Mouse (Mus musculus) heart, embryonic 13.5 days (tissue): ENCODE data around the gene Sash1. TPM values are rescaled to one million over a fixed set of nuclear protein-coding genes. Genes with fewer than 3 reads are reported as not detected.

Experiments used
- ATAC-seq: fragments of 200-750 bp; cut with Nextera tagmentation; 2 replicates; pipeline ENCODE4 v1.8.0; 2017; ENCODE audit warnings: moderate TSS enrichment; ENCODE audit not compliant: insufficient number of reproducible peaks, low FRiP score, low TSS enrichment; ENCODE audit errors: extremely low read depth
- H3K27ac ChIP-seq: fragments of 300-500 bp; sonication (generic); replicated peaks from 2 replicates; pipeline ENCODE4 v1.5.1; 2015; ENCODE audit warnings: moderate library complexity, mild to moderate bottlenecking, inconsistent platforms
- H3K27me3 ChIP-seq: fragments of 300-500 bp; sonication (generic); replicated peaks from 2 replicates; pipeline ENCODE4 v1.6.1; 2015; ENCODE audit warnings: mild to moderate bottlenecking, inconsistent platforms
- H3K36me3 ChIP-seq: fragments of 300-500 bp; sonication (generic); 2 replicates; pipeline ENCODE4 v1.6.1; 2015; ENCODE audit warnings: mild to moderate bottlenecking, inconsistent platforms
- H3K4me1 ChIP-seq: fragments of 300-500 bp; sonication (generic); 2 replicates; pipeline ENCODE4 v1.6.1; 2015; ENCODE audit warnings: inconsistent platforms
- H3K4me2 ChIP-seq: fragments of 300-500 bp; sonication (generic); 2 replicates; pipeline ENCODE4 v1.6.1; 2015; ENCODE audit warnings: inconsistent platforms, mild to moderate bottlenecking, moderate library complexity
- H3K4me3 ChIP-seq: fragments of 300-500 bp; sonication (generic); 2 replicates; pipeline ENCODE4 v1.5.1; 2015; ENCODE audit warnings: moderate library complexity, mild to moderate bottlenecking, inconsistent platforms
- H3K9ac ChIP-seq: fragments of 300-500 bp; sonication (generic); 2 replicates; pipeline ENCODE4 v1.6.1; 2015; ENCODE audit warnings: inconsistent platforms, mild to moderate bottlenecking, moderate library complexity
- H3K9me3 ChIP-seq: fragments of 300-500 bp; sonication (generic); 2 replicates; pipeline ENCODE4 v1.6.1; 2016; ENCODE audit warnings: inconsistent platforms
- WGBS: fragments of 180-500 bp; shearing (Covaris S2); methylation state at CpG from one replicate; pipeline ENCODE4 v1.1.7; 2015; ENCODE audit warnings: mixed read lengths; 5-methylcytosine and 5-hydroxymethylcytosine counted together
- polyA plus RNA-seq: library from polyadenylated mRNA; unstranded; fragments of >200 nt; fragmentation: Nextera tagmentation; extraction: Ambion mirVana; gene quantifications from 2 replicates; pipeline ENCODE4 v1.2.1, GENCODE M21; 2015

Sash1 gene
- polyA plus RNA-seq, 1 experiment from 2014 or later = 3.3 TPM

DNA sequence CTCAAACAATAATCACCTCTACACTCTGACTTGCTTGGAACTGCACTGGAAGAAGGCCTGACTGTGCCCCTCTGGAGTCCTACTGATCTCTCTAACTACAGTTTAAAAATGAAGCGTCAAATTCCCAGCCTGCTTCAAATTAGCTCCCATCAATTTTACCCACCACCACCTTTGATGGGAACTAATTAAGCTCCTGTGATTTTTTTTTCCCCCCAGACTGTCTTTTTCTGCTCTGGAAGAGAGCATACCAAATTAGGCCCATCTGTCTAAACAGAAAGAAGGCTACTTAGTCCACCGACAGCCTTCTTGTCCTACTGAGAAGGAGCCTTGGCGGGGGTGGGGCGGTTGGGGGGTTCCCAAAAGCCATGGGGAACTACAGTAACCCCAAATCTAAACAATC lies 37.9 kb downstream of the Sash1 start:
- 80% methylated on average over 4 of the region's 4 CpGs for WGBS
- Histone ChIP-seq H3K4me1 (peaks cover 10% of the 10 kb centered on the region), H3K27ac (no peak overlapping the region)

DNA sequence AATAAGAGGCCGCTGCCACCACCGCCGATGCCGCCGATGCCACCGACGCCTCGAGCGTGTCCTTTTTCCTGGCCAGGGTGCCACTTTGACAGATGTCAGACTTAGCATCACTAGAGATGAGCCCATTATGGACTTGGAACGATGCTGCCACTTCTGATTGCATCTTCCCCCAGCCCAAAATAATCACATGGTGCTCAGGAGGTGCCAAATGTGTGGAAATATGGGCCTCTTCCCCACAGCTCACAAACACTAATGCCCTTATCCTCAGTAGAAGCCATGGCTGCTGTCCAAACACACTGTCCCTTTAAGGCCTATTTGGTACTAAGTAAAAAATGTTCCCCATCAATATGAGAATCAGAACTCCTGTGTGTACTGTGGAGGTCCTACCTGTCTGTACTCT lies 39.6 kb downstream of the Sash1 start:
- no peaks in the 10 kb centered on the region for H3K27me3 ChIP-seq
- no peak overlapping the region for H3K4me3 ChIP-seq
- H3K36me3 ChIP-seq = peaks cover 14% of the 10 kb centered on the region
- no peaks in the 10 kb centered on the region for H3K9me3 ChIP-seq
- 90% methylated on average over 10 of the region's 10 CpGs for WGBS
- H3K4me2 ChIP-seq = no peak overlapping the region
- ATAC-seq = no peak
- no peak overlapping the region for H3K9ac ChIP-seq
- H3K4me1 ChIP-seq = peaks cover 10% of the 10 kb centered on the region
- H3K27ac ChIP-seq = no peak overlapping the region

More for the DNA sequence above, 37.9 kb downstream of the Sash1 start:
- H3K4me2 ChIP-seq = no peak overlapping the region
- no peak overlapping the region for H3K9ac ChIP-seq
- no peak overlapping the region for H3K4me3 ChIP-seq
- H3K9me3 ChIP-seq = no peaks in the 10 kb centered on the region
- ATAC-seq = no peak
- no peaks in the 10 kb centered on the region for H3K27me3 ChIP-seq
- H3K36me3 ChIP-seq = peaks cover 18% of the 10 kb centered on the region

DNA sequence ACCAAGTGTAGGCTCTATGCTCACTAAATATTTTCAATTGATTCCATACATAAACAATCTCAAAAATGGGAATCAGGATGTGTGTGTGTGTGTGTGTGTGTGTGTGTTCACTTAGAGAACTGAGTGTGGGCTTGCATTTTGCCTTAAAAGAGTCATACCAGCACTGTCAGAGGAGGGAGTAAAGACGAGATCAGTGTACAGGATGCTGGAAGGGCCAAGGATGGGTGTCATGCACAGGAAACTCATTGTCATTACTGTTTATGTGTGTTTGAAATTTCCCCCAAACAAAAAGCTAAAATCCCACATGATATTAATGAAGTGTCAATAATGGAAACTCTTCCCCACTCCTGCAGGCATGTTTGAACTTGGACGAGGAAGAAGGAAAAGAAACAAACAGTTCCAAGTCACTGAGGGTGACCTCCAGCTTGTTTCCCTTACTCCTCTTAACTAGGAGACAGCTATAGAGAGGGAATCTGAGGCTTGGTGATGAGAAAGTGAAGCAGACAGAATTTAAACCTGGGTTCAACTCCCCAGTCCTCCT lies 40.6 kb downstream of the Sash1 start:
- Histone ChIP-seq H3K4me3 (no peak overlapping the region), H3K27ac (no peak overlapping the region), H3K27me3 (no peaks in the 10 kb centered on the region), H3K4me1 (peaks cover 10% of the 10 kb centered on the region), H3K9ac (no peak overlapping the region), H3K9me3 (no peaks in the 10 kb centered on the region), H3K36me3 (peaks cover 14% of the 10 kb centered on the region), H3K4me2 (no peak overlapping the region)
- no peak for ATAC-seq
- WGBS = 52% methylated on average over 2 of the region's 2 CpGs

DNA sequence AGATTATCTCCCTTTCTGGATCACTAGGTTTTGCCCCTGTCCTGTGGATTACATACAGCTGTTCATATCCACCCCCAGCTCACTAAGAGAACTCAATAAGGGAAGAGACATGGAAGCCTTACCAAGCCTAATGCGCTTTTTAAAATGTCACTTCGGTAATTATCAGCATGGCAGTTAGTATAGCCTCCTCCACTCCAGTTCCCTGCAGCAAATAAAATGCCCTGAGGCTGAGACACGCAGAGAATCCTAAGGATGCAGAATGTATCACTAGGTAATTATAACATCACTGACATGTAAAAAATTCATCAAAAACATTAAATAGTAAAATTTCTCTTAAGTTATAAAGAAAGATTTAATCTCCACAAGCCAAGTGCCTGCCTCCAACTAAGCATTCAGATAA lies 45.9 kb downstream of the Sash1 start:
- no peak overlapping the region for H3K4me3 ChIP-seq
- H3K27ac ChIP-seq = no peak overlapping the region
- peaks cover 27% of the 10 kb centered on the region for H3K4me1 ChIP-seq
- no peaks in the 10 kb centered on the region for H3K36me3 ChIP-seq
- no peaks in the 10 kb centered on the region for H3K9me3 ChIP-seq
- no peak overlapping the region for H3K4me2 ChIP-seq
- no peak overlapping the region for H3K9ac ChIP-seq
- ATAC-seq = no peak
- no peaks in the 10 kb centered on the region for H3K27me3 ChIP-seq
- 79% methylated on average over 3 of the region's 3 CpGs for WGBS

DNA sequence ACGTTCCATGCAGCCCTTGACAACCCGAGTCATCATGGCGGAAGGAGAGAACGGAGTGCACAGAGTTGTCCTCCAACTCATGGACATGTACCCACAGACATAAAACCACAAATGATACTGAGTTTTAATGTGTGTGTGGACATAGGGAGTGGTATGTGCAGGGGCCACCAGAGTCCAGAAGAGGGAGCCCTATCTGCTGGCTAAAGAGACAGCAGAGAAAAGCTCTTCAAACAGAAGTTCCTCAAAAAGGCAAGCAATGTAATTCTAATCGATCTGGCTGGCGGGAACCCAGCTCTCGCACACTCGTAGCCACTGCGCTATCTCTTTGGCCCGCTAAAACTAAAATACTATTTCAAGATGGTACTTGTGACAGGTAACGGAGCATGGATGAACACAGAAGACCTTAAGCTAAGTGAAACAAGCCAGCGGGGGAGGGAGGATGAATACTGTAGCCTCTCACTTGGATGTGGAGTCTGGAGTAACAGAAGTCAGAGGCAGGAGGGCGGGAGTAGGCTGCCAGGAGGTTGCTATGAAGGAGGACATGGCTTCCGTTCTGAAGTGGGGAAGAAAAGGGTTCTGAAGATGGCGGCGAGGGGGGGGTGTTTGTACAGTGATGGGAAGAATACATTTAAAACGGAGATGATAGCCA lies 51.9 kb downstream of the Sash1 start:
- no peak overlapping the region for H3K9ac ChIP-seq
- H3K27me3 ChIP-seq = no peaks in the 10 kb centered on the region
- H3K4me1 ChIP-seq = peaks cover 19% of the 10 kb centered on the region
- H3K36me3 ChIP-seq = no peaks in the 10 kb centered on the region
- no peak overlapping the region for H3K27ac ChIP-seq
- H3K9me3 ChIP-seq = no peaks in the 10 kb centered on the region
- ATAC-seq = no peak
- 86% methylated on average over 17 of the region's 17 CpGs for WGBS
- H3K4me3 ChIP-seq = no peak overlapping the region
- no peak overlapping the region for H3K4me2 ChIP-seq

DNA sequence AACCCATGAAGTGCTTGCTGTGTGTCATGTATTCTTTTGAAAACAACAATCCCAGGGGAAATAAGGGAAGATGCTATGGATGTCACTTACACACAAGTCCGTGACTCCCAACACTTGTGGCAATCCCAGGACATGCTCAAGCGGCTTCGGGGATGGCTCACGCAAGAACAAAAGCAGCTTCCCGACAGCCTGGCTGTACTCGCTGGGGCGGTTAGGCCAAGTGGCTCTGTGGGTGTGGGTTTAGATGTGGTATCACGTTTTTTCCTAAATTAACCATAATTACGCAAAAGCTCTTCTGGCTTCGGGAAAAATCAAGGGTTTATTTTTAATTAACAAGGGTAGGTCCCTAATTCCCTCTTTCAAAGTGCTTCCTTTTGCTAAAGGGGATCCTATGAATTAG lies 59.6 kb downstream of the Sash1 start:
- WGBS = 87% methylated on average over 10 of the region's 10 CpGs
- Histone ChIP-seq H3K4me2 (no peak overlapping the region), H3K9ac (no peak overlapping the region), H3K27ac (no peak overlapping the region), H3K4me3 (no peak overlapping the region), H3K9me3 (no peaks in the 10 kb centered on the region), H3K36me3 (no peaks in the 10 kb centered on the region), H3K4me1 (peaks cover 20% of the 10 kb centered on the region), H3K27me3 (no peaks in the 10 kb centered on the region)
- no peak for ATAC-seq

DNA sequence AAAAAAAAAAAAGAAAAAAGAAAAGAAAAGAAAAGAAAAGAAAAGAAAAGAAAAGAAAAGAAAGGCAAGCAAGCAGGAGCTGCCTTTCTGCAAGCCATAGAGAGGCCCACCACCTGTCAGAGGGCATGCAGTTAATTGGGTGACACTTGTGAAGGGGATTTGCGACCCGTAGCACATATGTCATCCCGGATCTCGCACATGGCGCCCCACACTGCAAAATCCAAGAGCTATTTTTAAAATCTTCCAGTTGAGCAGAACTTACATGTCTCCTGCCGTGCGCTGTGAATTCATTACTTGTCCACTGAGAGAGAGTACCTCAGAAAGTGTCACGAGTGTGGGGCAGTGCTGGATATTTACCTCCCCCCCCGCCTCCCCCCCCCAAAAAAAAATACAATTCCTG lies 60.0 kb downstream of the Sash1 start:
- no peak for ATAC-seq
- no peaks in the 10 kb centered on the region for H3K36me3 ChIP-seq

DNA sequence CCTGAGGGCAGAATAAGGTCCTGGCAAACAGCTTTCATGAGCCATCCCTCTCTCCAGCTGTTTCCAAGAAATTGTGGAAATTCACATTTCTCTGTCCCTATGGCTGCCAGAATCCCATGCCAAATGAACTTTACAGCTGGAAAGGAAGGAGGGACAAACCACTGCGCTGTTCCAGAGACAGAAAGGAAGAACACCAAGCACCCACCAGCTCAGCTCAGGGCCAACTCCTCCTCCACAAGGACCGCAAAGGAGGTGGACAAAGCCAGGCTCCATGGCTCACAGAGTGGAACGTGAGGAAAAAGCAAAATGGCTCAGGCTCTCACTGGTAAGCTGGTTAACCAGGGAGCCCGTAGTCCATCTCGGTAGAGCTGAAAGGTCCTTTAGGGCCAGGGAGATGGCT lies 67.8 kb downstream of the Sash1 start:
- ATAC-seq = no peak
- Histone ChIP-seq H3K9ac (no peak overlapping the region), H3K36me3 (no peaks in the 10 kb centered on the region), H3K9me3 (no peaks in the 10 kb centered on the region), H3K27ac (no peak overlapping the region), H3K4me1 (peaks cover 29% of the 10 kb centered on the region), H3K4me2 (no peak overlapping the region), H3K27me3 (no peaks in the 10 kb centered on the region), H3K4me3 (no peak overlapping the region)
- WGBS = 83% methylated on average over 5 of the region's 5 CpGs

More for the DNA sequence above, 60.0 kb downstream of the Sash1 start:
- Histone ChIP-seq H3K27me3 (no peaks in the 10 kb centered on the region), H3K4me1 (peaks cover 20% of the 10 kb centered on the region), H3K9me3 (no peaks in the 10 kb centered on the region), H3K4me3 (no peak overlapping the region), H3K27ac (no peak overlapping the region), H3K9ac (no peak overlapping the region), H3K4me2 (no peak overlapping the region)
- 67% methylated on average over 9 of the region's 9 CpGs for WGBS

DNA sequence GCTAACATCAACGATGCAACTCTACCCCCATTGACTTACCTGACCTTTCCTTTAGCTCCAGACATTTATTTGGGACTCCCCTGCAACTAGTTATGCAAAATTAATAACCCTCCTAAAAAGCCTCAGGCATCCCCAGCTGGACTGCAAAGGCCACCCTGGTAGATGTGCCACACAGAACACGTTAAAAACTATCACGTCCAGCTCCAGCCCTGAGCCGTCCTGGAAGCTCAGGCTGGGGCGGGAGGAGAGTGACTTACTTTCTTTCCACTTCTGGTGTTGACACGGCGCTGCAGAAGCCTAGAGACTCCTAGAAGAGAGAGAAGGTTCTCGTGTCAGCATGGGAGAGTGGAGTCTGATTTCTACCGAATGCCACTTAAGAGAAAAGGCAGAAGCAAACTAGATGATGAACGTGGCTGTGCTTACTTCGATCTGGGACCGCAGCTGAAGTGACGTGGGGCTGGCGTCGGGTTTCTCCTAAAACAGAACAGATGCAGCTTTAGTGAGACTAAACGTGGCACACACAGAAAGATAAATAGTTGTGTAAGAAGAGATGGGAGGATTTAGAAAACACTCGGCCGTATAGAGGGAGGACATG lies 71.8 kb downstream of the Sash1 start:
- peak overlapping the region; percentile 5; the same call in 1 of the 2 replicates for H3K4me3 ChIP-seq
- H3K27me3 ChIP-seq = no peaks in the 10 kb centered on the region
- H3K9me3 ChIP-seq = no peaks in the 10 kb centered on the region
- peak overlapping the region; percentile 47 for H3K4me2 ChIP-seq
- H3K27ac ChIP-seq = peak overlapping the region; percentile 65
- ATAC-seq = no peak
- WGBS = 33% methylated on average over 18 of the region's 18 CpGs
- H3K4me1 ChIP-seq = peaks cover 37% of the 10 kb centered on the region
- peak overlapping the region; percentile 57 for H3K9ac ChIP-seq
- H3K36me3 ChIP-seq = peaks cover 9% of the 10 kb centered on the region; the same call in 1 of the 2 replicates

DNA sequence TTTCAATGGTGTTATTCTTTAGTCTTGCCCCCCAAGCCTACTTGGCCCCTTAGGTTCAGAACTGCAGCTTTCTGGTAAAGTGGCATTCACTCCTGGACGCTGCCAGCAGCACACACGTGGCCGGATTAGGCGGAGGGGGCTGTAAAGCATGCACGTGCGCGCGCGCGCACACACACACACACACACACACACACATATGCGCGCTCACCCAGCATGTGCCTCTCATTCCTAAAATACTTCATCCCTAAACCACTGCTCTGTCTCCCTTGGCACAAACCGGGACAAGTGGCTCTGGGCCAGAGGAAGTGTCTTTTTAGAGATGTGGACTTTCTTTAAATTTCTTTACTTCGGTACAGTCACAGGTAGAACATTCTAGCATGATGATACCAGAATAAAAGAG lies 72.6 kb downstream of the Sash1 start:
- 54% methylated on average over 14 of the region's 14 CpGs for WGBS
- Histone ChIP-seq H3K9me3 (no peaks in the 10 kb centered on the region), H3K4me3 (no peak overlapping the region), H3K27ac (no peak overlapping the region; the same call in 1 of the 2 replicates), H3K36me3 (peaks cover 10% of the 10 kb centered on the region; the same call in 1 of the 2 replicates), H3K9ac (no peak overlapping the region), H3K4me1 (peaks cover 42% of the 10 kb centered on the region), H3K27me3 (no peaks in the 10 kb centered on the region), H3K4me2 (peak overlapping the region; percentile 16; the same call in 1 of the 2 replicates)
- no peak for ATAC-seq

DNA sequence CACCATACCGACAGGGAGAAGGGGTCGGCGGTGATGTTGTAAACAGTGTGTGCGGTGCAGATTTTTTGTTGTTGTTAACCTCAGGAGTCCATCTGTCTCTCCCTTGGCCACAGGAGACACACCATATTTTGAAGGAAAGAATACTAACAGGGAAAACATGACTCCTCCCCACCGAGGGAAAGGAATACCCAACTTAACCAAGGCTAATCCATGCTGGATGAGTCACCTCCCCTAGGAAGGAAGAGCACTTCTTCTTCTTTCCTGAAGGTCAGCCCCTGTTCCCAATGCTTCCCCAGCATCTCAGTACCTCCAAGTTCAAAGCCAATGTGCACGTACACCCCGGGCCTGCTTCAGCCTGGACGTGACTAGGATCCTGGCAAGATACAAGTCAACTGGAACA lies 73.1 kb downstream of the Sash1 start:
- no peak overlapping the region; the same call in 1 of the 2 replicates for H3K27ac ChIP-seq
- no peak for ATAC-seq

More for the DNA sequence above, 73.1 kb downstream of the Sash1 start:
- no peak overlapping the region for H3K4me3 ChIP-seq
- H3K4me2 ChIP-seq = peak overlapping the region; percentile 16; the same call in 1 of the 2 replicates
- H3K9me3 ChIP-seq = no peaks in the 10 kb centered on the region
- no peaks in the 10 kb centered on the region for H3K27me3 ChIP-seq
- H3K9ac ChIP-seq = no peak overlapping the region
- WGBS = 81% methylated on average over 8 of the region's 8 CpGs
- H3K4me1 ChIP-seq = peaks cover 46% of the 10 kb centered on the region
- peaks cover 10% of the 10 kb centered on the region; the same call in 1 of the 2 replicates for H3K36me3 ChIP-seq
